Mouse (Mus musculus) telencephalon, adult 2 months (tissue): ENCODE measurements around the gene Tsc2.

Experiments used
- DNase-seq: peaks from one replicate; pipeline ENCODE4 v3.0.0-alpha.2; 2011; ENCODE audit warnings: low read depth, low spot score

Gene Tsc2

DNA sequence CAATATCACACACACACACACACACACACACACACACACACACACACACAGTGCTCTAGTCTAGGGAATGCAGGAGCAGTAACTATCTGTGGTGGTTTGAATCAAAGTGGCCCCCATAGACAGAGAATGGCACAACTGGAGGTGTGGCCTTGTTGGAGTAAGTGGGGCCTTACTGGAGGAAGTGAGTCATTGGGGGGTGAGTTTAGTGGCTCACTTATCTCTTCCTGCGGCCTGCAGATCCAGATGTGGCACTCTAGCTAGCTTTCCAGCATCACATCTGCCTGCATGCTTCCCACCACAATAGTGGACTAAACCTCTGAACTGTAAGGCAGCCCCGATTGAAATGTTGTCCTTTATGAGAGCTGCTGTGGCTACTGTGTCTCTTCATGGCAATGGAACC lies 21.7 kb downstream of the Tsc2 start:
- DNase-seq: no peak

DNA sequence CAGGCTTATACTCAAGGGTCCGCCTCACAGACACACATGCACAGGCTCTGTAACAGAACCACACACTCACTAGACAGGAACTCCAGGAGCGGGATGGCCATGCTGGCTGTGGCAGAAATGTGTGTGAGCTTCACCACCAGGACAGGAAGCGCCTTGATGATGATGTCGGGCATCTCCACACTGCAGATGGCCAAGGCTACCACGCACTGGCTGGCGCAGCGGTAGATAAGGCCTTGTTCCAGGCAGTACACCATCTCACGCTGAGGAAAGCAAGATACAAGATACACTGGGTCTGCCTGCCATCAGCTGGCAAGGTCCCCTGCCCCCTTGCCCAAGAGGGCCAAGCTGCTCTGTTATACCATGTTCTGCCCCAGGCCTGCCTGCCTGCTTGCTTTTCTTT lies 23.6 kb downstream of the Tsc2 start:
- DNase-seq: no peak

DNA sequence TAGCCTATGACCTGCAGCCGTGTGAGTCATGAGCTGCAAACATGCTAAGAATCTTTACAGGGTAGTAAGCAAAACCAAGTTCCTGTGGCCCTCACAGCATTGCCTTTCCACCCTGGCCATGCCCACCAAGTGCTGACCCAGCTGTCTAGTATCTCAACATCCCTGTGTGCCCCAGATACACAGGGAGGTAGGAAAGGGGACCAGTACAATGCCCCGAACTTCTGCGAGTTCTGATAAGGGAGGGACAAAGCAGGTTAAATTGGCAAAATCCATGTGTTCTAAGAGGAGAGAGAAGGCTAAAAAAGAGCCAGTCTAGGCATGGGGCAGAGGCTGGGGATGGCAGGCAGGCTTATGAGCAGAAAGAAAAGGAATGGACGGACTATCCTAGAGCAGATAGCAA lies 24.1 kb downstream of the Tsc2 start:
- no peak for DNase-seq

DNA sequence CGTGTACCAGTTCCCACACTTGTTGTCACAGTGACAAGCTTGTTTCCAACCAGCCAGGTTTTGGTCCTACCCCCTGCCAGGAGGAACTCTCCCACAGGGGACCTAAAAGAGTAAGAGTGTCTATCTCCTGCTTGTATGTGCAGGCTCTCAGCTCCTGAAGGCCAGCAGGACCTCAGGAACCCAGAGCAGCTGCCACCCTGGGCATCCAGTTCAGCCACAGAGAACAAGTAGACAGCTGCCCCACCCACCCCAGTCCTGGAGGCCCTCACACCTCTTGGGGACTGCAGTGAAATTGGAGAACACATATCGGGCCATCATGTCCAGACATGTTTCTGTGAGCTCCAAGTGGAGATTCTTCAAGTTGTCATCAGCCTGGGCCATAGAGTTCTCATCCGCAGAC lies 27.9 kb downstream of the Tsc2 start:
- DNase-seq: no peak

DNA sequence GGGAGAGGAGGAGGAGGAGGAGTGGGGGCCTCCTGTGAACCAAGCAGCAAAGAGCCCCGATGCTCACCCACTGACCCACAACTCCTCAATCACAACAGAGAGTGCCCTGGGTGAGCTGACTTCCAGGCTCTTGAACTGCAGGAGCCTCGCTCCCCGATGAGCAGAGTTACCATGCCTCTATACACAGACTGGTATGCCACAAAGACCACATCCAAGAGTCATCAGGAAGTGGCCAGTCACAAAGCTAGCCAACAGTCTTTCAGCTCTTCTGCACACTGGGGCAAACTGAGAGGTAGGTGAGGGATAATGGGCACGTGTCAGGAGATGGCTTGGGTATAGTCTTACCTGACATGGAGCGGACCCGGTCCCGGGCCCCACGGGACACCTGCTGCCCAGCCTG lies 28.5 kb downstream of the Tsc2 start:
- no peak for DNase-seq

DNA sequence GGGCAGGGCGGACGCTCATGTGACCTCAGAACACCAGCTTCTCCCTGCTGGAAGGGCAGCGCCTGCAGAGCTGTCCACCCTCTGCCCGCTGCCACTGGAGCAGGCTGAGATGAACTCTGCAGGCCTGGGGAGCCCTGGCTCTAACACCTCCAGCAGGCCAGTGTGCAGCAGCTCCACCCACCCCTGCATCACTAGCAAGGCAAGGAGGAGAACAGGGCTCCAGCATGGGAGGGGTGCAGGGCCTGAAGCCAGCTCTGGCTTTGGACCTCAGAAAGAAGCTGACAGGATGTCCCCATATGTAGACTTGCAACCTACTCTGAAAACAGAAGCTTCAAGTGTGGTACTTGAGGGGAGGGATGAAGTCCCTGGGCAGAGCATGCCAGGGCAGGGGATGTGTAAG lies 31.9 kb downstream of the Tsc2 start:
- DNase-seq: no peak

DNA sequence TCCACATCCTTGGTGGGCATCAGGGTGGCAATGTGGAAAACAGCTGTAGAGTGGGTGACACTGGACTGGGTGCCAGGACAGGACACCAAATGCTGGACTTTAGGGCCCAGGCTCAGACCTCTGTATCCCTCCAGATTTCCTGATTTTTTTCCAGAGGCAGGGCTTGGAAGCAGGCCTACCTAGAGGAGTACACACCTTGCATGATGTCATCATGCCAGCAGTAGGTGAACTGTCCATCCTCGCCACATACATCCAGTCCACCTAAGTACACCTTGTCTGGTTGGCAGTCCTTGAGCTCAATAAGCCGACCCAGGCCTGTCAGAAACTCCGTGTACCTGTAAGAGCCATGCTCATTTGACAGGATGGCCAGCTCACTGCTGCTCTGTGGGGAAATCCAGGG lies 34.4 kb downstream of the Tsc2 start:
- DNase-seq: no peak

DNA sequence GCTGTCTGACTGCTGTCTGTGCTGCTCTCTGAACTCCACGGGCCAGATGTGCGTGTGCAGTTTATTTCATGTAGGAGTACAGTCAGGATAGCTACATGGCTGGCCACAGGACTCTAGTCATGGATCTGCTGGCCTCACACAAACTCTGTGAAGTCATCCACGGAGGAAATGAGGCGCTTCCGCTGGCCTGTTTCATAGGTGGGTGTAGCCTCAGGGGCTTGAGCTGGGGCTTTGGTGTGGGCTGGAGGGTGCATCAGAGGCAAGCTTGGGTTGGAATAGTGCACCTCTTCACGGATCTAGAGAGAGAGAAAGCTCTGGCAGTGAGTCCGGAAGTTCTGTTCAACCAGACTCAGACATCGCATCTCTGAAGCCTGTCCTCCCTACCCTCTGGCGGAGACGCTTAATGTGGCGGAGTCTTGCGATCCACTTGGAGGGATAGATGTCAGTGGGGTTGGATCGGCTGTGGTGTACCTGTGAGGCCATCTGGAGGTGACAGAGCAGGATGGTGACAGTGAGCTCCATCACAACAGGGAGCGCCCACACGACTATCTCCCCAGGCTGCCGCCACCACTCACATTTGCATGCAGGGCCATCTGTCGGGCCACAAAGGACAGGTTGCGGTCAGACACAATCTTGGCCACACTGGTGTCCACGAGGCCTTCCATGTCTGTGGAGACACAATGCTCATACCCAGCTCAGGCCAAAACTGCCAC lies 35.8 kb downstream of the Tsc2 start:
- DNase-seq: no peak

DNA sequence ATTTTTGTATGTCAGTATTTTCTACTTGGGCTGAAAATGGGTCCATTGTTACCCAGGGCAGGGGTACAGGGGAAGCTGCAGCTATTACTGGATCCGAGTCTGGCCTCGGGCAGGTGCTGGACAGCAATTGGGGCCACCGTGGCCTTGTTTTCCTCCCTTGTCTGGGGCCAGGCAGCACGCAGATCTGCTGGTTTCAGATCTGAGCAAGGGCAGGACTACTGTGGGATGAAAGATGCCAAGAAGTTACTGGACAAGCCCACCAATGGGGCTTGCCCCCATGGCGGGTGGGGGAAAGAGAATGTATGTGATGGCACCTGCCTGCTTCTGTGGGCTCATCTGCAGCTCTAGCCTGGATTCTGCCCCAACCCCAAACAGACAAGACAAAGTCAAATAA lies 36.4 kb downstream of the Tsc2 start:
- no peak for DNase-seq

DNA sequence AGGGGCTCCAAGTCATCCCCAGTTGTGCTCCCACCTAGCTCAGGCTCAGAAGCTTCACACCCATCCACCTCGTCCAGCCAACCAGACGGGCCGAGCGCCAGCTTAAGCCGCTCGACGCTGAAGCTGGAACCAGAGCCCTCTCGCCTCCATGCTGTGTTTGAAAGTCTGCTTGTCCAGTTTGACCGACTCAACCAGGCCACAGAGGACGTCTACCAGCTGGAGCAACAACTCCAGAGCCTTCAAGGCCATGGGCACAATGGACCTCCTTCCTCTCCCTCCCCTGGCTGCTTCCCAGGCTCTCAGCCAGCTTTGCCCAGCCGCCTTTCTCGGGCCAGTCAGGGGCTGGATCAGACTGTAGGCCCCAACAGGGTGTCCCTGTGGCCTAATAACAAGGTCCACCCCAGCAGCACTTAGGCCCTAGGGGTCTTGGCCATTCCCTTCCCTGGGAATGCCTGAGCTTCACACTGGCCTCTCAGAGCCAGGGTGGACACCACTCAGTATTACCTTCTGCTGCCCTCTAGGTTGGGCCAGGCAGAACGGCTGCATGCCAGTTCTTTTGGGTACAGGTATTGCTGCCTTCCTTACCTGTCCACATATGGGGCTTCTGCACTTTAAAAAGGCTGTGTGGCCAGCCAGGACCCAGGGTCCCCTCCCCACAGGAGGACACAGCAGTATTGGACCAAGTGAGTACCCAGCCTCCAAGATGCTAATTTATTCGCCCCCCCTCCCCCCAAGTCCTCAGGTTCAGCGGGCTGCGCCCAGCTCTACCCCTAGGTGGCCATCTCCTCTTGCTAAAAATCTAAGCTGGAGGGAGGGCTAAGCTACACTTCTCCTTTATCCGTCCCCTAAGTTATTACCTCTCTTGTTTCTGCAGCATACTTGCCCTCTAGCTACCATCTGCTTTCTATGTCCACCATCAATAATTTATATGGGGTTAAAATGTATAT lies 37.0 kb downstream of the Tsc2 start:
- DNase-seq: no peak

DNA sequence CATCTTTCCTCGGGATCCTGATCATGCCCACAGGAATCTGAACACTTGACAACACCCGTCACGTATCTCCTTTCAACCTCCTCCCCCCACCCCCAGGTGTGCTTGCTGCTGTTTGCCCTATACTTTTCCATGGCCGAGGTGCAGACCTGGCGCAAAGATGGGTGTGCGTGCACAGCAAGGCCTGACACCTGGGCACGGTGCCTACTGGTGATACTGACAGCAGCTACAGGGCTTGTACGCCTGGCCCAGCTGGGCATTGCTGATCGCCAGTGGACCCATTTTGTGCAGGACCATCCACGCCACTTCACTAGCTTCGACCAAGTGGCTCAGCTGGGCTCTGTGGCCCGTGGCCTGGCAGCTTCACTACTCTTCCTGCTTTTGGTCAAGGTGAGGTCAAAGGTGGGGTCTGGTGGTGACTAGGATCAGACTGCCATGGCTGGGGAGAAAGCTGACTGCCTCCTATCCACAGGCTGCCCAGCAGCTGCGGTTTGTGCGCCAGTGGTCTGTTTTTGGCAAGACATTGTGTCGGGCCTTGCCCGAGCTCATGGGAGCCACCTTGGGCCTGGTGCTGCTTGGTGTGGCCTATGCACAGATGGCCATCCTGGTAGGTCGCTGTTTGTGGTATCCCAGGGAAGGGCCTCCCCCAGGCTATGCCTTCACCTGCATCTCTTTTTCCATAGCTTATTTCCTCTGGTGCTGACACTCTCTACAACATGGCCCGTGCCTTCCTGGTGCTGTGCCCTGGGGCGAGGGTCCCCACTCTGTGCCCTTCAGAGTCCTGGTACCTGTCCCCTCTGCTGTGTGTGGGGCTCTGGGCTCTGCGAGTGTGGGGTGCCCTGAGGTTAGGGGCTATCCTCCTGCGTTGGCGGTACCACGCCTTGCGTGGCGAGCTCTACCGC lies 38.2 kb downstream of the Tsc2 start:
- no peak for DNase-seq

DNA sequence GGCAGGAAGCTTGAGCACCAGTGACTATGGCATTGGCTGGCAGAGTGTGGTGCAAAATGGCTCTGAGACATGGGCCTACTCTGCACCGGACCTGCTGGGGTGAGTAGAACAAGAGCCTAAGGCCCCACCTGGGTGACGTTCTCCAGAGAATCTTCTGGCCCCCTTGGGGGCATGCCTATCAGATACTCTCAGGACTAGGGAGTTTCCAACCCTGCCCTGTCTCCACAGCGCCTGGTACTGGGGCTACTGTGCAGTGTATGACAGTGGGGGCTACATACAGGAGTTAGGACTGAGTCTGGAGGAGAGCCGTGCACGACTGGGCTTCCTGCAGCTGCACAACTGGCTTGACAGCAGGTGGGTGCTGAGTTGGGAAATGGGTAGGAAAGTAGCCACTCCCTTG lies 39.2 kb downstream of the Tsc2 start:
- no peak for DNase-seq

DNA sequence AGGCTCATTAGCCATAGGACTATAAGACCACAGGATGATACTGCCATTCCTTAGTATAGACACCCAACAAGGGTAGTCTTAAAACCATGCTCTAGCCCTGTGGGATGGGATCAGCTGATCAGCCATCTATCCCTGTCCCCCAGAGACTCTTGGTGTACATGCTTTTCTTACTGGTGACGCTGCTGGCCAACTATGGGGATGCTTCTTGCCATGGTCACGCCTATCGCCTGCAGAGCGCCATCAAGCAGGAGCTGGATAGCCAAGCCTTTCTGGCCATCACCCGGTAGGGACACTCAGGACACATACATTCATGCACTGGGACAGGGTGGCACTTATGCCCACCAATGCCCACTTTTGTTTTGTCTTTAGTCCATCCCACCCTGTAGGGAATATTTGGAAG lies 40.7 kb downstream of the Tsc2 start:
- no peak for DNase-seq

DNA sequence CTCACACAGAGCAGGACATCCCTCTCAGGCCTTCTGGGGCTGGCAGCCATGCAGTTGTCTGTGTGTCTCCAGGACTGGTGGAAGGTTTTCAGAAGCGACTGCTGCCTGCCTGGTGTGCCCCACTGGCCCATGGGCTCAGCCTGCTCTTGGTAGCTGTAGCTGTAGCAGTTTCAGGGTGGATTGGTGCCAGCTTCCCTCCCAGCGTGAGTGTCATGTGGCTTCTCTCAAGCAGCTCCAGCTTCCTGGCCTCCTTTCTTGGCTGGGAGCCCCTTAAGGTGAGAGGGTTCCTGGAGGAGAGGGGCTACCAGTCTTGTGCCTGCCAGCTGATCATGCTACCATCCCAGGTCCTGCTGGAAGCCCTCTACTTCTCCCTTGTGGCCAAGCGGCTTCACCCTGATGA lies 41.5 kb downstream of the Tsc2 start:
- no peak for DNase-seq

DNA sequence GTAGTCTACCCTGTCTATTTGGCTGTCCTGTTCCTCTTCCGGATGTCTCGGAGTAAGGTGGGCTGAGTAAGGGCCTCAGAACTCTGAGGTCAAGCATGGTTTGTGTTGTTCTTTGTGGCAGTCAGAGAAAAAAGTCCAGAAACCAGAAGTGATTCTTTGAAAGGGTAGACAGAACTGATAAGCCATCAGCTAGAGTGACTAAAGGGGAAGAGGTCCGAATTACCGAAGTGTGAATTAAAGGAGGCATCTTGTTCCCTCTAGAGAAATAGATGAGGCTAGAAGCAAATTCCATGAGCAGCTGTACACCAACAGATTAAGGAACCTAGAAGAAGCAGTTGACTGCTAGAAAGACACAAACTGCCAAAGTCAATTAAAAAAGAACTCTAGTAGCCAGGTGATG lies 45.9 kb downstream of the Tsc2 start:
- no peak for DNase-seq

DNA sequence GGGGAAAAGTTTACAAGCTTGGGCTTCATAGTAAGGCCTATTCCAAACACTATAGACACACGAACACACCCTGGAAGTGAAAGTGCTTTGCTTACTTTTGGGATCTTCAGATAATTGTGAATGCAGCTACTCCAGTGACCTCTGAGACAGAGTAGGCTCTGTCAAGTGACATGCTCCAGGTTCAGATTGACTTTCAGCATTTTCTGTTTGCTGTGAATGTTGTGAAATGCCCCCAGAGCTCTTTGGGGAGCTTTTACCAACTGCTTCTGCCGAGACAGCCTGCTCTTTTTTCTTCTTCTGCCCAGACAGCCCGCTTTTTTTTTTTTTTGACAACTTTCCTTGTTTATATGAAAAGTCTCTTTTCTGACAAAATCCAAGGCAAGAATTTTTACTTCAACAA lies 47.9 kb downstream of the Tsc2 start:
- no peak for DNase-seq

DNA sequence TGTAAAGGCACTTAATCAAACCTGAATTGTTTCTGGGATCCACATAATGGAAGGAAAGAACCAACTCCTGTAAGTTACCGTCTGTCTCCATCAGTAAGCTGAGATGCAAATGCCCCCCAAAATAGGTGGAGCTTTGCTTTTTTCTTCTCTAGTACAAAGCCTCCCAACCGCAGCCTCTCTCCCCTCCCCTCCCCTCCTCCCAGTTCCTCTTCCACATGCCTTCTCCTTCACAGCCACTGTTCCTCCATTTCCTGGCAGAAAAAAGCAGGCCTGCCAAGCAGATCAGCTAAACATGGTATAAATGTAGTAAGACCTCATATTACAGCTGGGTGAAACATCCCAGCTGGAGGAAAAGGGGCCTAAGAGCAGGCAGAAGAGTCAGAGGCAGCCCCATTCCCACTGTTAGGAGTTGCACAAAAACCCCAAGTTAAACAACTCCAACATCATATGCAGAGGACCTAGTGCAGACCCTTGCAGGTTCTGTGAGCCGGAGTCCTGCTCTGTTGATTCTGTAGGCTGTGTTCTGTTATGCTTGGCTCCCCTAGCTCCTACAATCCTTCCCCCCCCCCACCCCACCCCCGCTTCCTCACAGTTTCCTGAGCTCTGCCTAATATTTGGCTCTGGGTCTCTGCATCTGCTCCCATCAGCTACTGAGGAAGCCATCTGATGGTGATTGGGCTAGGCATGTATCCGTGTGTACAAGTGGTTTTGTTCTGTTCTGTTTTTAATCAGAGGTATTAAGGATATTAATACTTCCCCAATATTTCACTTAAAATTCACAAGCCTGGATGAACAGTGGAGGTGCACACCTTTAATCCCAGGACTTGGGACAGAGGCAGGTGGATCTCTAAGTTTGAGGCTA lies 48.6 kb downstream of the Tsc2 start:
- DNase-seq: no peak

DNA sequence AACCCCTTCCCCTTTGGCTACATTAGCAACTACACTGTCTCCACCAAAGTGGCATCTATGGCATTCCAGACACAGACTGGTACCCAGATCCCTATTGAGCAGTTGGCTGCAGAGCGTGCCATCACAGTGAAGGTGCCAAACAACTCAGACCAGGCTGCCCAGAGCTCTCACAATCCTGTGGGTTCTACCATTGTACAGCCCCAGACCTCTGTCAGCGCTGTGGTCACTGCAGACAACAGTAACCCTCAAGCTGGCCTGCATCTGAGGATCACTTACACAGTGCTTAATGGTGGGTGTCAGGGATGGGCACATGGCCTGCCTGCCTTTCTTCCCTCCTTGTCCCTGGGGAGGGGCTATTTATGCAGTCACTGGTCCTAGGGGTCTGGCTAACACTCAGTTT lies 52.1 kb downstream of the Tsc2 start:
- no peak for DNase-seq

DNA sequence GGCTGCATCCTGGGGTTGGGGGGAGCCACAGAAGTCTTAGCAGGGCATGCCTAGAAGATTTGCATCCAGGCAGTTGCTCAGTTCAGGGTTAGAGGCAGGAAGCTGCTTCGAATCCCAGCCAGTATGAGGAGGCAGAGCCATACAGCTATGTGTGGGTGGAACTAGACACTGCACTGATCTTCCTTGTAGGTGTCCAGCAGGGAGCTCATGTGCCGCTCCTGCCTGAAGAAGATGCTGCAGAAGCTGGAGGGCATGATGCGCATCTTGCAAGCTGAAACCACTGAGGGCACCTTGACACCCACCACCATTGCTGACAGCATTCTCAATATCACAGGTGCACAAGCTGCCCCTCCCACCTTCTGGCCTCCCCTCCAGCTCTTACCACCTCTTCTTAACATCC lies 52.9 kb downstream of the Tsc2 start:
- peak; percentile 39 for DNase-seq

DNA sequence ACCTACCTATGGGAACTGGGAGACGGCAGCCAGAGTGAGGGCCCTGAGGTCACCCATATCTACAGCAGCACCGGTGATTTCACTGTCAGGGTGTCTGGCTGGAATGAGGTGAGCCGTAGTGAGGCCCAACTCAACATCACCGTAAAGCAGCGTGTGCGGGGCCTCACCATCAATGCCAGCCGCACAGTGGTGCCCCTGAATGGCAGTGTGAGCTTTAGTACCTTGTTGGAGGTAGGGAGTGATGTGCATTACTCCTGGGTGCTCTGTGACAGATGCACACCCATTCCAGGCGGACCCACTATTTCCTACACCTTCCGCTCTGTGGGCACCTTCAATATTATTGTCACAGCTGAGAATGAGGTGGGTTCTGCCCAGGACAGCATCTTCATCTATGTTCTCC lies 58.6 kb downstream of the Tsc2 start:
- no peak for DNase-seq

DNA sequence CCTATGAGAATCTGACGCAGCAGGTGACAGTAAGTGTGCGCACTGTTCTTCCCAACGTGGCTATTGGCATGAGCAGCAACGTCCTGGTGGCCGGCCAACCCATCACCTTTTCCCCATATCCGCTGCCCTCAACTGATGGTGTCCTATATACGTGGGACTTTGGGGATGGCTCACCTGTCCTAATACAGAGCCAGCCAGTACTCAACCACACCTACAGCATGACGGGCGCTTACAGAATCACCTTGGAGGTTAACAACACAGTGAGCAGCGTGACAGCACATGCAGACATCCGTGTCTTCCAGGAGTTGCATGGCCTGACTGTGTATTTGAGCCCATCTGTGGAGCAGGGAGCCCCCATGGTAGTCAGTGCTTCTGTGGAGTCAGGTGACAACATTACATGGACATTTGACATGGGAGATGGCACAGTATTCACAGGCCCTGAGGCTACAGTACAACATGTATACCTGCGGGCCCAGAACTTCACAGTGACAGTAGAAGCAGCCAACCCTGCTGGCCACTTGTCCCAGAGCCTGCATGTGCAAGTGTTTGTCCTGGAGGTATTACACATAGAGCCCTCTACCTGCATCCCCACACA lies 59.7 kb downstream of the Tsc2 start:
- DNase-seq: no peak
